Mouse (Mus musculus): Measurements from ENCODE around the gene Foxn3. TPM values are rescaled to one million over a fixed set of nuclear protein-coding genes. Genes with fewer than 3 reads are reported as not detected.
A peak's percentile ranks its signal among the peaks of the same experiment; 100 is the strongest.

Gene Foxn3
- polyA plus RNA-seq, 1 experiment = 91.0 TPM

DNA sequence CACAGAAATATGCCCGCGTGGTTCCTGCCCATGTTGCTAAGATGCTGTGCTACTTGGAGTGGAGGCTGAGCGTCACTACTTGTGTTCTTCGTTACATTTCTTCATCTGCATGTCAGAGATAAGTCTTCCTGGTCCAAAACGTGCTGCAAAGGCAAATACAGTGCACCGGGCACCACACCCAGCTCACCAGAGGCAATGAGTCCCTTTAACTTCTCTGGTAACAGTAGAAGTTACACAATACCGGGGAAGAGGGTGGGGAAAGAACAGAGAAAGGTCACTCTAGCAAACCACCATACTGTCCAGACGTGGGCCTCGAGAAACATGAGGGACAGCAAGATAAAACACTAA, 213.8 kb downstream of the Foxn3 start:
- no peak overlapping the region for H3K27ac ChIP-seq (ENCODE audit: insufficient read depth, low read depth, low read length)

GRCm38 (mm10) chr12:99348940-99349649, 214.3 kb downstream of the Foxn3 start:
- WGBS = 64% methylated on average over 10 of the region's 10 CpGs

More for the DNA sequence above, 213.8 kb downstream of the Foxn3 start:
- 83% methylated on average over 9 of the region's 9 CpGs for WGBS
- H3K4me3 ChIP-seq (ENCODE audit: insufficient read depth, low read depth, low read length) = no peak overlapping the region
- TF ChIP-seq CTCF (IDR thresholded peaks at IDR 0.05; ENCODE audit: insufficient read depth, low read depth, low read length) (no peak), POLR2A (IDR thresholded peaks at IDR 0.05; ENCODE audit: insufficient read depth, low read depth, low read length) (no peak)
- H3K4me1 ChIP-seq (ENCODE audit: control insufficient read depth, insufficient read depth, low read length) = peaks cover 21% of the 10 kb centered on the region

GRCm38 (mm10) chr12:99347512-99347911, 215.9 kb downstream of the Foxn3 start:
- Histone ChIP-seq H3K4me3 (ENCODE audit: insufficient read depth, low read depth, low read length) (no peak overlapping the region), H3K27ac (ENCODE audit: insufficient read depth, low read depth, low read length) (no peak overlapping the region), H3K4me1 (ENCODE audit: control insufficient read depth, insufficient read depth, low read length) (peaks cover 22% of the 10 kb centered on the region)
- WGBS = 66% methylated on average over 3 of the region's 3 CpGs
- TF ChIP-seq POLR2A (IDR thresholded peaks at IDR 0.05; ENCODE audit: insufficient read depth, low read depth, low read length) (no peak), CTCF (IDR thresholded peaks at IDR 0.05; ENCODE audit: insufficient read depth, low read depth, low read length) (no peak)

More at GRCm38 (mm10) chr12:99348940-99349649, 214.3 kb downstream of the Foxn3 start:
- Histone ChIP-seq H3K27ac (ENCODE audit: insufficient read depth, low read depth, low read length) (no peak overlapping the region), H3K4me3 (ENCODE audit: insufficient read depth, low read depth, low read length) (no peak overlapping the region), H3K4me1 (ENCODE audit: control insufficient read depth, insufficient read depth, low read length) (peaks cover 21% of the 10 kb centered on the region)
- TF ChIP-seq CTCF (IDR thresholded peaks at IDR 0.05; ENCODE audit: insufficient read depth, low read depth, low read length) = no peak
- no peak for TF ChIP-seq POLR2A (IDR thresholded peaks at IDR 0.05; ENCODE audit: insufficient read depth, low read depth, low read length)

- 82% methylated on average over 3 of the region's 3 CpGs for WGBS
- TF ChIP-seq CTCF (IDR thresholded peaks at IDR 0.05; ENCODE audit: insufficient read depth, low read depth, low read length) (no peak), POLR2A (IDR thresholded peaks at IDR 0.05; ENCODE audit: insufficient read depth, low read depth, low read length) (no peak)
These were observed 216.4 kb downstream of the Foxn3 start for GRCm38 (mm10) chr12:99346982-99347381.

DNA sequence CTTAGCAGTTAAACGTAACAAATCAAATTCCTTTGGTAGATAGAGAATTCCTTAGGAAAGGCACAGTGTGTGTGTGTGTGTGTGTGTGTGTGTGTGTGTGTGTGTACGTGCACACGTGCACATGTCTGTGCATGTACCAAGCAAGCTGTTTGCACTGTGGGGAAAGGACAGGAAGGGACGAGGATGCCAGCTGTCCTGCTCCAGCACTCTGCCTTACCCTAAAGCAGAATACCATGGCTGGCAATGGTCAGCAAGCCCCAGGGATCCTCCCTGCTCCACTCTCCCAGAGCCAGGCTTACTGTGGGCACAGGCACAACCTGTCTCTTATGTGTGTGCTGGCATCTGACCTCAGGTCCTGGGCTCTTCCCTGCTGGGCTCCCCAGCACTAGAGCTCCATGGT, 218.1 kb downstream of the Foxn3 start:
- no peak overlapping the region for H3K27ac ChIP-seq (ENCODE audit: insufficient read depth, low read depth, low read length)
- H3K4me3 ChIP-seq (ENCODE audit: insufficient read depth, low read depth, low read length) = no peak overlapping the region
- TF ChIP-seq CTCF (IDR thresholded peaks at IDR 0.05; ENCODE audit: insufficient read depth, low read depth, low read length) (no peak), POLR2A (IDR thresholded peaks at IDR 0.05; ENCODE audit: insufficient read depth, low read depth, low read length) (no peak)
- H3K4me1 ChIP-seq (ENCODE audit: control insufficient read depth, insufficient read depth, low read length) = peaks cover 24% of the 10 kb centered on the region
- WGBS = 95% methylated on average over 4 of the region's 4 CpGs

More at GRCm38 (mm10) chr12:99346982-99347381, 216.4 kb downstream of the Foxn3 start:
- Histone ChIP-seq H3K4me3 (ENCODE audit: insufficient read depth, low read depth, low read length) (no peak overlapping the region), H3K4me1 (ENCODE audit: control insufficient read depth, insufficient read depth, low read length) (peaks cover 19% of the 10 kb centered on the region), H3K27ac (ENCODE audit: insufficient read depth, low read depth, low read length) (no peak overlapping the region)

- 98% methylated on average over 2 of the region's 2 CpGs for WGBS
- peaks cover 22% of the 10 kb centered on the region for H3K4me1 ChIP-seq (ENCODE audit: control insufficient read depth, insufficient read depth, low read length)
- H3K4me3 ChIP-seq (ENCODE audit: insufficient read depth, low read depth, low read length) = no peak overlapping the region
- no peak for TF ChIP-seq POLR2A (IDR thresholded peaks at IDR 0.05; ENCODE audit: insufficient read depth, low read depth, low read length)
- no peak for TF ChIP-seq CTCF (IDR thresholded peaks at IDR 0.05; ENCODE audit: insufficient read depth, low read depth, low read length)
- H3K27ac ChIP-seq (ENCODE audit: insufficient read depth, low read depth, low read length) = no peak overlapping the region
These were observed 220.0 kb downstream of the Foxn3 start for GRCm38 (mm10) chr12:99343378-99343777.

GRCm38 (mm10) chr12:99342160-99342559, 221.2 kb downstream of the Foxn3 start:
- Histone ChIP-seq H3K4me1 (ENCODE audit: control insufficient read depth, insufficient read depth, low read length) (peaks cover 22% of the 10 kb centered on the region), H3K27ac (ENCODE audit: insufficient read depth, low read depth, low read length) (no peak overlapping the region), H3K4me3 (ENCODE audit: insufficient read depth, low read depth, low read length) (no peak overlapping the region)
- WGBS = 30% methylated on average over 3 of the region's 3 CpGs
- TF ChIP-seq CTCF (IDR thresholded peaks at IDR 0.05; ENCODE audit: insufficient read depth, low read depth, low read length) (no peak), POLR2A (IDR thresholded peaks at IDR 0.05; ENCODE audit: insufficient read depth, low read depth, low read length) (no peak)

- Histone ChIP-seq H3K27ac (ENCODE audit: insufficient read depth, low read depth, low read length) (0 out of 2 replicates have a peak overlapping the region, but pooled peaks have one; percentile 15), H3K4me1 (ENCODE audit: control insufficient read depth, insufficient read depth, low read length) (peaks cover 22% of the 10 kb centered on the region), H3K4me3 (ENCODE audit: insufficient read depth, low read depth, low read length) (no peak overlapping the region)
- no peak for TF ChIP-seq POLR2A (IDR thresholded peaks at IDR 0.05; ENCODE audit: insufficient read depth, low read depth, low read length)
- no peak for TF ChIP-seq CTCF (IDR thresholded peaks at IDR 0.05; ENCODE audit: insufficient read depth, low read depth, low read length)
- 21% methylated on average over 7 of the region's 7 CpGs for WGBS
These were observed 221.6 kb downstream of the Foxn3 start for GRCm38 (mm10) chr12:99341751-99342150.

DNA sequence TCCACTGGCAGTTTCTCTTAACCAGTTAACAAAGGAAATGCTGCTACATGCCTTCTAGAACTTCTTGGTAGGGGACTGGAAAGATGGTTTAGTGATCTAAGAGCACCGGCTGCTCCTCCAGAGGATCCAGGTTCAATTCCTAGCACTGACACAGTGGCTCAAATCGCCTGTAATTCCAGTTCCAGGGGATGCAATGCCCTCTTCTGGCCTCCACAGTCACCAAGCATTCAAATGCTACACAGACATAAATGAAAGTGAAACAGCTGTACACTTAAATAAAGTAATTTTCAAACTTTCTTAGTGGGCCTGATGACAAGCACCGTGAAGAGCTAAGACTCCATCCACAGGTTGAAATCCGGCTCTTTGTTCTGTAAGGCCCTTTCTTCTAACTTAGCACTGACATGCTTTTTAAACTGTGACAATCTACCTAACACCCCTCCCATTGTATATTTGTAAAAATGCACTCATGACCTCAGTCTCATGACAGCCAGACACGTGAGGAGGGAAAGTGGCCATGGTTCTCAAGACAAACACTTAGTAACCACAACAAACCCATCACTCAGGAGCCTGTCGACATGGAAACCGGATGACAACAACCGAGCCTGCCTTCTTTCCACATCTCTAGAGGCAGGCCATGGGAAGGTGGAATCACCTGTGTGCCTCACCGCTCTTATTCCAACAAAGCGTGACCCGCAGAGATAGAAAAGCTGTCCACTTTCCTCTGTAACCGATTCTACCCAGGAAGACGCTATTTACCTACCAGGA, 222.8 kb downstream of the Foxn3 start:
- H3K4me1 ChIP-seq (ENCODE audit: control insufficient read depth, insufficient read depth, low read length) = peaks cover 24% of the 10 kb centered on the region
- H3K27ac ChIP-seq (ENCODE audit: insufficient read depth, low read depth, low read length) = peak overlapping the region; percentile 63
- WGBS = 84% methylated on average over 13 of the region's 13 CpGs
- TF ChIP-seq CTCF (IDR thresholded peaks at IDR 0.05; ENCODE audit: insufficient read depth, low read depth, low read length) = no peak
- TF ChIP-seq POLR2A (IDR thresholded peaks at IDR 0.05; ENCODE audit: insufficient read depth, low read depth, low read length) = no peak
- H3K4me3 ChIP-seq (ENCODE audit: insufficient read depth, low read depth, low read length) = no peak overlapping the region

All from olfactory bulb, adult 2 months (tissue).